Mouse (Mus musculus) c-Kit-positive CD71-positive TER-119-negative erythroid progenitor cells, embryonic 14.5 days (primary cell): ENCODE measurements around the gene Mdp1.

Experiments
- DNase-seq: peaks from one replicate; pipeline ENCODE4 v3.0.0-alpha.2; 2013; ENCODE audit warnings: low read depth

Gene Mdp1

DNA sequence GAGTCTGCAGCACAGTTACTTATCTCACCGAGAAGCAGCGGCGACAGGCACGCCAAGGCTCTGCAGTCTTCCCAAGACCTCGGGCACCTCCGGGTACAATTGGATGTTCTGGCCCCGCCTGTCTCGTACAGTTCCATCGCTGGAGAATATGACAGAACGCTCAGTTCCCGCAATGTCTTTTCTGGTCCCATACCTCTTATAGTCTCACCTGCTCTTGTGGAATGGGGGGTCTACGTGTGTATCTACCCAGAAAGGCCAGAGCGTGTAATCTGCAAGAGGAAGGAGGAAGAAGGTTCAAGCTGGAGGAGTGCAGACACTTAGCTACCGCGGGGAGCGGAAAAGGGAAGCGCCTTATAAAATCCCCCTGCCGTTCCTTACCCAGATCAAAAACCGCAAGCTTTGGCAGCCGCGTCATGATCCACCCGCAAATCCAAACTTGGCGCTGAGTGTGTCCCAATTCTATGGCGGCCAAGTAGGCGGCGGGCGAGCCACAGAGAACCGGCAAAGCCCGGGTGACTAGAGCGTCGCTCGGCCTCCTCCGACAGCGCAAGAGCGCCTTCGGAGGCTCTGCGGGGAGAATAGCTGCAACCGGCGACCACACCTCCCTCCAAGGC is at the start of gene Mdp1:
Gene Mdp1, minus strand, starts transcription at position 549 of the 614 bp plus-strand sequence.
- peak; percentile 78 for DNase-seq

DNA sequence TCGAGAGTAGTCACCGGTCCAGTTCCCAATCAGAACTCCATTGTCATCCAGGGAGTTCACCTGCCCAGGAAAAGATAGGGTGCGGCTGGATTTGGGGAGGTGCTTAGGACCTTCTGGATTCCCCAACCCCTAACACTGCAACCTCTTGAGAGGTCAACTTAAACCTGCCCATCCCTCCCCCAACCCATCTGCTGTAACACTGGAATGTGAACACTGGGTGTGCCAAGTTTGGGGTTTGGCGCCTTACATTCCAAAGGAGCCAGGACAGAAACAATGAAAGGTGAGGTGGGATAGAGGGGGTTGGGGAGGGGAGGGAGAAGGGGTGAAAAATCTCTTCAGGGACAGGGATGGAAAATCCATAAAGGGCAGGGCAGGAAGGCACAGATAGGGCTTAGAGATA is 49.2 kb upstream of the Mdp1 start:
- no peak for DNase-seq

DNA sequence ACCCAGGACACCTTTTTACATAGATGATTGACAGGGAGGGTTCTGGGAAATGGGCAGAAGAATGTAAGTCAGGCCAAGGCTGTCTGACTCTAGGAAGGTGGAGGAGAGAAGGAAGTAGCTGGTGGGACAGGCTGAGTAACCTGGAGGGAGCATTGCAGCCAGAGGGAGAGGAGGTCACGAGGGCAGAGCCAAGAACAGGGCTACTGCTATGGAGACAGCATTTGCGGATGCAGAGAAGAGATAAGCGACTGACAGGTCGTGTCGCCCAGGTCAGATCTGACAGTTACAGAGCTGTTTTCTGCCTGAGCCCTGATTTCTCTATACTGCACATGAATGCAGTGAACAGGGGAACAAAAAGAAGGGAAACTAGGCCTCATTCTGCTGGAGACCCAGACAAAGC is 47.1 kb upstream of the Mdp1 start:
- DNase-seq: no peak

DNA sequence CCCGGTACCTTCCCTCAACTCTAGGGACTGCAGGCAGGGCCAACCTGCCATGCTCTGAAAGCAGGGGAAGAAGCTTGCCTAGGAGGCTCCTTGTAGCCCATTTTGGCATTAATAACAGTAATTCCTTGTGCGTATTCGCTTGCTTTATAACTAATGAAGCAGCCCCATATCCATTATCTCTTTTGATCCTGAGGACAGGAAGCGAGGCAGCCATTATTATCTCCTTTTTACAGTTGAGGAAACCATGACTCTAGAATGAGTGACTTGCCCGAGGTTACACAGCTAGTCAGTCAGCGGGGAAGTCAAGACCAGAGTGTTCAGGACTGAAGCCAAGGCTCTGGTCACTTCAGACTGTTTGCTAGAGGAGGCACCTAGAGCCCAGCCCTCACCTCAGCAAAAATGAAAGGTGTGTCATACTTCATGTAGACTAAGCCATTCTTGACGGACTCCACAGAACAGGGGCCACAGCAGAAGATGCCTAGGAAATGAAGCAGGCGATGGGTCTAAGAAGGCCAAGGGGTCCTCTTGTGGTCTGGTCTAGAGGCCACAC is 45.8 kb upstream of the Mdp1 start:
- DNase-seq: no peak

GRCm38 (mm10) chr14:55702761-55703160 is 42.5 kb upstream of the Mdp1 start:
- DNase-seq: no peak

- DNase-seq: no peak
These were observed 40.8 kb upstream of the Mdp1 start for GRCm38 (mm10) chr14:55701131-55701530.

DNA sequence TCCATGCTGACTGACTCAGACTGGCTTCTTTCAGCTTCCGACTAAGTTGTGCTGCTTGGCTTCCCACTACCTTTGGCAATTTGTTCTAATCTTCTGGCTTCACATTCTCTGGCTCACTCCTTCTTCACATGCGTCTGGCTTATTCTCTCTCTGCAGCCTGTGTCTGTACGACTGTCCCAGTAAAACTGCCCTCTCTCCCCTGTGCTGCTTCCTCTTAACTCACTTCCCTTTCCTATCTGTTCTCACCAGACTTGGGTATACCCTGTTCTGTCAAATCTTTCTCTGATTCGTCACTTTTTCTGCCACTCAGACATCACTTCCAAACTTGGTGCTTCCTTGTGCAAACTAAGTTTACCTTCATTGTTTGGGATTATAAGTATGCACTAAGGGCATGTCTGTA is 36.9 kb upstream of the Mdp1 start:
- DNase-seq: no peak

DNA sequence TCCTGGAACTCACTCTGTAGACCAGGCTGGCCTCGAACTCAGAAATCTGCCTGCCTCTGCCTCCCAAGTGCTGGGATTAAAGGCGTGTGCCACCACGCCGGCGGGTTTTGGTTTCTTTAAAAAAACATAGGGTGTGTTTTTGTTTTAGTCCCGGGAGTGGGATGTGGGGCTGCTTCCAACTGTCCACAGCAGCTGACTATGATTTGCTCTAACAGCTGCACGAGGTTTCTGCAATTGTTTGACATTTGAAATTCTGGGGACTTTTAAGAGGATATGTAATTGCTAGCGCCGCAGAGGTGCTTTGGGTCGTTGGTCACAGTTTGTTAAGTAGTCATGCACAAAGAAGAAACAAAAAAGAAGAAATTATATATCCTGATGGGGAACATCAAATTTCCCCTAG is 29.1 kb upstream of the Mdp1 start:
- no peak for DNase-seq

GRCm38 (mm10) chr14:55682118-55682493 is 21.8 kb upstream of the Mdp1 start:
- no peak for DNase-seq

DNA sequence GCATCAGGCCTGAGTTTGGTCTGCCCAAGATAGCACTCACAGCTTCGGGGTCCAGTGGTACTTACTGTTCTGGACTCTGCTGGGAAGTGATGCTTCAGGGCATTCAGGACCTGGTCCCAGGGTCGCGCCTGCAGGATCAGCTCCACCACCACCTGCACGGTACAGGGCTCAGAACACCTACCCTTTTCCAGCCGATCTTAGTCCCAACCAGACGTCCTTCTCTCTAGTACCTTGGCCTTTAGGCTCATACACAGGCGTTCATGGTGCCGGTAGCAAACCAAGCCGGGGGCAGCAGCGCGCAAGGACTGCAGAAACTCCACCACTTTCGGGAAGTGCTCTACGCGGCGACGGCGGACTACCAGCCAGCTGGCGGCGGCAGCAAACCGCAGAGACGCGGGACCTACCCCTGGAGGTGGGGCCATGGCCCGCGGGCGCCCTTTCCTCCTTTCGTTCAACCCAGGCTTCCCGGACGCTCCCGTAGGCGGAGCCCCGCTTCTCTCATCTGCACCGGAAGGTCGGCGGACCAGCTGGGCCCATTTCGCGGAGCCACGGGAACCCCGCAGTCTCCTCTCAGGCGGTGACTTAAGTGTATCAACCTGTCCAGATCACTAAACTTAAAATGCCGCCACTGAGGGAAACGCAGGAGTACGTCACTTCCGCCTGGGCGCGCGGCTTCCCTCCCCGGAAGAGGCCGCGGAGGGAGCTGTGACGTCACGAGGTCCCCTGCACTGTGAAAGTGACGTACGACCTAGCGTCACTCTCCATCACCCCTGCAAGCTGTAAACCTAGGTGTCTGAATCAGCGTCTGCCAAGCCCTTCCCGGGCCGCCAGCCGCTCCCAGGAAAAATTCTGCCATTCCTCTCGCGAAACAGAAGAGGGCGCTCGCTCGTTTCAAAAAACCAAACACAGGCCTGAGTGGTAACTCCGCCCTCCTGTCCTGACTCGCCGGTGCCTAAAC is 21.1 kb upstream of the Mdp1 start, which contains the start of gene Tinf2:
Gene Tinf2, minus strand, starts transcription at position 661 of the 958 bp plus-strand sequence.
- DNase-seq: peak; percentile 95

DNA sequence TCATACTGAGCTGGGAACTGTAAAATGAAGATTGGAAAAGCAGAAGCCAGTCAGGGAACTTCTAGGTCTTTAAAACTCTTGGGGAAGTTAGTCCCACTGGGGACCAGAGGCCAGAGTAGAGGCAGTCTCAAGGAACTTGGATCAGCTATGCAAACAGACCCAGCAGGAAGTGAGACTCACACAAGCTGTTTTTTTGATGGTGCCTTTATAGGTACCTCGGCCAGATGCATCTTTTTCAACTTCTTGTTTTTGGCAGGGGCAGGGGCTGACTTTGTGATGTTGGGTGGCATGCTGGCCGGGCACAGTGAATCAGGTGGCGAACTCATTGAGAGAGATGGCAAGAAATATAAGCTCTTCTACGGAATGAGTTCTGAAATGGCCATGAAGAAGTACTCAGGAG is 17.3 kb upstream of the Mdp1 start:
- no peak for DNase-seq

DNA sequence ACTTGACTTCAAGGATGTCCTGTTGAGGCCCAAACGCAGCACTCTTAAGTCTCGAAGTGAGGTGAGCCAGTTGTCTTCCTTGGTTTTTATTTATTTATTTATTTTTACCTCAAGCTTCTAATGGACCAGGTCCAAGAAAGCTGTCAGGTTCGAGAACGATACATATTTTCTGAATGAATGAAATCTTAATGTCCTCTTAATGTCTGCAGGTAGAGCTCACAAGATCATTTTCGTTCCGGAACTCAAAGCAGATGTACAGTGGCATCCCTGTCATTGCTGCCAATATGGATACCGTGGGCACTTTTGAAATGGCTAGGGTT is 12.4 kb upstream of the Mdp1 start:
- DNase-seq: no peak

DNA sequence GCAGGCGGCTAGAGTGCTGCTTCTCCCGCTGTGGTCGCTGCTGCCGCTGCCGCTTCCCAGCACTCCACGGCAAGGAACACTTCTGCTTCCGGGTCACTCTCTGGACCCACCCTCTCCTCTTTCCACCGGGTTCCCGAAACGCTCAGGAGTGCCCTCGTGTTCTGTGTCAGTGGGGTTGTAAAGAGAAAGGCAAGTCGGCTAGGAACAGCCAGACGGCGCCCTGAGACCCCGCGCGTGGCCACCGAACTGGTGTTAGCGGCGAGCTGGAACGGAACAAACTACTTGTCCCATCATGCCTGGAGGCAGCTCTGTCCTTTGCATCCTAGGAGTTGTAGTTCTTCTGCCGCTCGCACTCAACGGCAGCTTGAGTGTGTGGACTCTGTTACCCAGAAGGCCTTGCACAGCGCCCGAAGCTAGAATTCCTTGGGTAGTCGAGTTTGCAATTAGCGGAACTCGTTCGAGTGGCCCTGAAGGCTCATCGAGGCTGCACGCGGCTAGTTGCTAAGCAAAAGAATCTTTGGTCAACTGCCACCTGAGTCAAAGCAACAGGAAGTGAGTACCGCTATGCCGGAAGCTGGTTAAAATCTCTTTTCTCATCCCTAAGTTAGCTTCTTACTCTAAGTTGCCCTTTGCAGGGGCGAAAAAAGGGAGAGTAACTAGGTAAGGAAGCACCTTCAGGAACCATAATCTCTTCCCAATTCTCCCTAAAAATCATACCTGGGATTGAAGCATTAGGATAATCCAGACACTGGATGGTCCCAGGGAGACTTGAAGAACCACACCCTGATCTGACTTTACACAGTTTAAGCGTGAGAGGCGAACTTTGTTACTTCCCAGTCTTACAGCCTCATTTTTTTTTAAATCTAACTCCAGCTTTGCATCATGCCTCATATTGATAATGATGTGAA is 11.8 kb upstream of the Mdp1 start, which contains the start of the genes Gmpr2 and Nedd8:
Gene Gmpr2, plus strand, starts transcription at position 109 of the 908 bp plus-strand sequence.
Gene Nedd8, minus strand, starts transcription at position 292 of the 908 bp plus-strand sequence.
- peak; percentile 94 for DNase-seq

DNA sequence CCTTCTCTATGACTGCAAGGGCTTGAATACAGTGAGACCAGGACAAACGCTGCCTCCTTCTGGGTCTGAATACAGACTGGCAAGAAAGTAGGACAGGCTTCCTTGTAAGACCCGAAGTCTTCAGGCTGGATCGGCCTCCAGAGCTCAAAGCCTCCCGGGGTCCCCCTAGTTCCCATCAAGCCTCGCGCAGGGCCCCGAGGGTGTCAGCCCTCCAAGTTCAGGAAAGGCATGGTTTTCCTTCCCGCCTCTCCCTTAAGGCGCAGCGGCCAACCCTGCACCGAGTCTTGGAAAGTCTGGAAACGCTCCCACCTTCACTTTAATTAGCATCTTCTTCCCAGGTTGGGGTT is 11.2 kb upstream of the Mdp1 start:
- DNase-seq: peak; percentile 19

- no peak for DNase-seq
These were observed 328 bp upstream of the Mdp1 start for GRCm38 (mm10) chr14:55660636-55661035.

GRCm38 (mm10) chr14:55658011-55658410 is 2.3 kb downstream of the Mdp1 start:
- DNase-seq: no peak

DNA sequence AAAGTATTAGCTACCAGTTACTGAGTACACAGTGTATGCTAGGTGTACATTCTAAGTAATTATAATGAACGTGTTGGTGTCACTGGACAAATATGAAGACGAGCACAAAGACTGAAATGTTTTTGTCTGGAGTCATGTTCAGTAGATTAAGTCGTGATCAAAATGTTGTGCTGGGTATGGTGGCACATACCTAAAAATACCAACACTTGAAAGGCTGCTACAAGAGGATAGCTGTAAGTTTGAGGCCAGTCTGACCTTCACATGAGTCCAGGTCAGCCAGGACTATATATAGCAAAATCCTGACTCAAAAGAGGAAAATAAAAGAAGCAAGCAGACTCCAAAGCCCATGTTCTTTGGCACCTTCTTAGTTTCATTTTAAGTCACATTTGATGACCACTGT is 3.4 kb downstream of the Mdp1 start:
- DNase-seq: no peak

DNA sequence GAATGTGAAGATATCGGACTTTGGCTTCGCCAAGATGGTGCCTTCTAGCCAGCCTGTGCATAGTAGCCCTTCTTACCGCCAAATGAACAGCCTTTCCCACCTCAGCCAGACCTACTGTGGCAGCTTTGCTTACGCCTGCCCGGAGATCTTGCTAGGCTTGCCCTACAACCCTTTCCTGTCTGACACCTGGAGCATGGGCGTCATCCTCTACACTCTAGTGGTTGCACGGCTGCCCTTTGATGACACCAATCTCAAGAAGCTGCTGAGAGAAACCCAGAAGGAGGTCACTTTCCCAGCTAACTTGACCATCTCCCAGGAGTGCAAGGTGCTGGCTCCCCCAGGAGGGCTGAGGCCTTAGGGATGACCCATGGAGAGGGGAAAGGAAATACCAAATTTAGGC is 8.8 kb downstream of the Mdp1 start:
- no peak for DNase-seq

DNA sequence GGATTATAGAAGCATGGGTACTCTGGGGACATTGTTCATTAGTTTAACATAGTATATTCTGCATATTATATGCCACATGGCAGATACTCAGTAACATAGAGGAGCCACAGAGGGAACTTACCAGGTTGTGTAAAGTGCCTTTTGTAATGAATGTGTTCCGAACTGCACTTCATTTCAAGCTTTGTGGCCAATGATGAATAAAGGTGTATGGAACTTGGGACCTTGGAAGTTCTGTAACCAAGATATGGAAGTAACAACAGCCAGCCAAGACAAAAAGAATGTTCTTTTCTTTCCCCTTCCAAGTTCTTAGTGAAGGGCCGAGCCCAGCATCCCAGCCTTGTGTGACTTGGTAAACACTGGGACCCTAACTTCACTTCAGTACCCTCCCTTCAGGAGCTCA is 10.4 kb downstream of the Mdp1 start, which contains the start of gene Tssk4:
Gene Tssk4, plus strand, starts transcription at position 301 of the 400 bp plus-strand sequence.
- DNase-seq: no peak

- no peak for DNase-seq
These were observed 15.9 kb downstream of the Mdp1 start for GRCm38 (mm10) chr14:55644261-55644888.
